In genomic region chr3:148321894-148322293, GRCm38 (mm10) we compare ENCODE assay signal across 27 mouse cellular contexts.
DNase-seq lines count a peak whose midpoint lies in the region; ATAC-seq and TF ChIP-seq lines count a peak whose summit lies in the region.
"Had no signal": no experiment of that assay in that cellular context is flagged by ENCODE, and none has a peak within 500 bp of the region (broad histone marks: within the 10 kb centered on the region; RNA-seq: fewer than 3 reads in every experiment).

No protein-coding gene starts in this region.

- intact Hi-C loops in heart, postnatal 36 days (cut with DNase I): no loop called here

- no peak overlapping the region for H3K27ac ChIP-seq in liver, adult 2 months (replicated peaks; ENCODE audit: insufficient read depth, low read depth, low read length)
- H3K27ac ChIP-seq in liver, embryonic 11.5 days (ENCODE audit: low read depth, low read length): no peak overlapping the region
- no peak overlapping the region for H3K27ac ChIP-seq in forebrain, postnatal 0 days (ENCODE audit: low read depth, low read length)
- H3K27ac ChIP-seq: embryonic facial prominence, embryonic 13.5 days; embryonic facial prominence, embryonic 15.5 days; forebrain, embryonic 10.5 days; forebrain, embryonic 12.5 days had no signal

- no peak for TF ChIP-seq POLR2A in liver, adult 2 months (IDR thresholded peaks at IDR 0.05; ENCODE audit: extremely low read depth, insufficient read depth, low read length)

- peak; percentile 8 for DNase-seq in liver, adult 2 months (ENCODE audit: extremely low read depth, low read depth, low spot score)
- DNase-seq in liver, embryonic 11.5 days (ENCODE audit: low spot score): no peak
- no peak for DNase-seq in forebrain, postnatal 0 days
- DNase-seq in heart, postnatal 36 days: no peak
- DNase-seq: adrenal gland, adult 8-10 months; adrenal gland, postnatal 14 days; adrenal gland, postnatal 36 days; B cell, adult 2 months; cerebellum, adult 11-12 months; cerebellum, adult 2 months; cerebellum, adult 9-10 months; cerebellum, postnatal 10 days; cerebellum, postnatal 25 days; embryo, embryonic 11 days had no signal

- H3K9ac ChIP-seq in liver, adult 2 months (ENCODE audit: low read depth, low read length): no peak overlapping the region
- H3K9ac ChIP-seq in liver, embryonic 11.5 days (ENCODE audit: low read depth, low read length): no peak overlapping the region
- no peak overlapping the region for H3K9ac ChIP-seq in forebrain, postnatal 0 days
- H3K9ac ChIP-seq: embryonic facial prominence, embryonic 13.5 days; embryonic facial prominence, embryonic 15.5 days; forebrain, embryonic 12.5 days had no signal

- 85% methylated on average over 3 of the region's 3 CpGs for WGBS in liver, adult 2 months
- 85% methylated on average over 3 of the region's 3 CpGs for WGBS in liver, embryonic 11.5 days
- WGBS in forebrain, postnatal 0 days: 96% methylated on average over 3 of the region's 3 CpGs

- no peaks in the 10 kb centered on the region for H3K9me3 ChIP-seq in liver, embryonic 11.5 days (ENCODE audit: control insufficient read depth, low read length)
- no peaks in the 10 kb centered on the region for H3K9me3 ChIP-seq in forebrain, postnatal 0 days (ENCODE audit: low read length)
- H3K9me3 ChIP-seq: embryonic facial prominence, embryonic 13.5 days; embryonic facial prominence, embryonic 15.5 days; forebrain, embryonic 10.5 days; forebrain, embryonic 12.5 days had no signal

- no peak overlapping the region for H3K4me2 ChIP-seq in liver, embryonic 11.5 days
- H3K4me2 ChIP-seq in forebrain, postnatal 0 days (ENCODE audit: low read depth): no peak overlapping the region
- H3K4me2 ChIP-seq: embryonic facial prominence, embryonic 13.5 days; embryonic facial prominence, embryonic 15.5 days; forebrain, embryonic 12.5 days had no signal

- H3K79me2 ChIP-seq in liver, adult 2 months (ENCODE audit: control insufficient read depth, insufficient read depth, low read length): no peaks in the 10 kb centered on the region

- no peaks in the 10 kb centered on the region for H3K36me3 ChIP-seq in liver, adult 2 months (ENCODE audit: control insufficient read depth, insufficient read depth, low read length)
- no peaks in the 10 kb centered on the region for H3K36me3 ChIP-seq in liver, embryonic 11.5 days (ENCODE audit: control insufficient read depth, insufficient read depth, low read length)
- no peaks in the 10 kb centered on the region for H3K36me3 ChIP-seq in forebrain, postnatal 0 days (ENCODE audit: insufficient read depth)
- H3K36me3 ChIP-seq: embryonic facial prominence, embryonic 13.5 days; embryonic facial prominence, embryonic 15.5 days; forebrain, embryonic 10.5 days; forebrain, embryonic 12.5 days; G1E had no signal

- no peaks in the 10 kb centered on the region for H3K27me3 ChIP-seq in liver, adult 2 months (ENCODE audit: control insufficient read depth, insufficient read depth, low read length)
- no peaks in the 10 kb centered on the region for H3K27me3 ChIP-seq in liver, embryonic 11.5 days (replicated peaks; ENCODE audit: control insufficient read depth, insufficient read depth, low read length)
- H3K27me3 ChIP-seq in forebrain, postnatal 0 days (ENCODE audit: insufficient read depth, low read length): no peaks in the 10 kb centered on the region
- H3K27me3 ChIP-seq: CH12.LX; embryonic facial prominence, embryonic 13.5 days; embryonic facial prominence, embryonic 15.5 days; forebrain, embryonic 12.5 days; Patski had no signal

- no peak overlapping the region for H3K4me3 ChIP-seq in liver, adult 2 months (ENCODE audit: insufficient read depth, low read depth, low read length)
- H3K4me3 ChIP-seq in liver, embryonic 11.5 days (ENCODE audit: low read depth, low read length): no peak overlapping the region
- H3K4me3 ChIP-seq in forebrain, postnatal 0 days (ENCODE audit: low read depth, low read length): no peak overlapping the region
- H3K4me3 ChIP-seq: embryonic facial prominence, embryonic 13.5 days; embryonic facial prominence, embryonic 15.5 days; erythroblast, embryonic 14.5 days; forebrain, embryonic 10.5 days; forebrain, embryonic 12.5 days had no signal

- H3K4me1 ChIP-seq in liver, adult 2 months (ENCODE audit: control insufficient read depth, insufficient read depth, low read length): no peaks in the 10 kb centered on the region
- no peaks in the 10 kb centered on the region for H3K4me1 ChIP-seq in liver, embryonic 11.5 days (replicated peaks; ENCODE audit: control insufficient read depth, insufficient read depth, low read length)
- no peaks in the 10 kb centered on the region for H3K4me1 ChIP-seq in forebrain, postnatal 0 days (ENCODE audit: insufficient read depth)
- H3K4me1 ChIP-seq: embryonic facial prominence, embryonic 13.5 days; embryonic facial prominence, embryonic 15.5 days; forebrain, embryonic 10.5 days; forebrain, embryonic 12.5 days had no signal

- TF ChIP-seq CTCF in liver, adult 2 months (IDR thresholded peaks at IDR 0.05; ENCODE audit: low read depth, low read length): no peak
- TF ChIP-seq CTCF in forebrain, postnatal 0 days (IDR thresholded peaks at IDR 0.05; ENCODE audit: low read depth): no peak

- ATAC-seq in liver, embryonic 11.5 days (replicated peaks; ENCODE audit: low FRiP score): no peak
- ATAC-seq in megakaryocyte, adult 5-6 weeks (ENCODE audit: poor library complexity, severe bottlenecking): peak; percentile 69
- ATAC-seq in forebrain, postnatal 0 days: no peak
- ATAC-seq: activated CD4-positive, CD25-positive, alpha-beta regulatory T cell, adult 4 months; CD4-positive, CD25-positive, alpha-beta regulatory T cell, adult 4 months; forebrain, embryonic 14.5 days; forebrain, embryonic 16.5 days; Patski had no signal
